Mouse (Mus musculus) G1E-ER4 (cell line): Measurements from ENCODE around the gene Pdcd11. TPM values are rescaled to one million over a fixed set of nuclear protein-coding genes. Genes with fewer than 3 reads are reported as not detected.

Source experiments
- GATA1 ChIP-seq: IDR thresholded peaks from one replicate; pipeline ENCODE4 v1.8.0; 2012; ENCODE audit warnings: low read length, inconsistent platforms
- polyA plus RNA-seq: library from polyadenylated mRNA; stranded (reverse); fragments of >175 nt; gene quantifications from 2 replicates; pipeline ENCODE4 v1.2.3, GENCODE M21; 2012

Gene Pdcd11
- polyA plus RNA-seq, 1 experiment = 34.2 TPM

GRCm38 (mm10) chr19:47178431-47179271, 88.1 kb downstream of the Pdcd11 start, which contains the start of gene Neurl1a:
Gene Neurl1a (plus strand): TSS chr19:47178820.
- TF ChIP-seq GATA1 = no peak

GRCm38 (mm10) chr19:47179272-47179809, 88.8 kb downstream of the Pdcd11 start:
- TF ChIP-seq GATA1 = no peak

GRCm38 (mm10) chr19:47180011-47180410, 89.4 kb downstream of the Pdcd11 start:
- TF ChIP-seq GATA1 = no peak

Other genes with a start within 250 kb of the Pdcd11 start
- gene Ina, start 76.1 kb upstream of the Pdcd11 start, polyA plus RNA-seq = 0.02 TPM in 1 of 2 replicates, not detected in the other
- gene Nt5c2, start 75.6 kb upstream of the Pdcd11 start, polyA plus RNA-seq = 6.8 and 14.2 TPM in 2 replicates
- 20.0 and 27.5 TPM in 2 replicates for gene Pcgf6, start 39.9 kb upstream of the Pdcd11 start, polyA plus RNA-seq
- gene Taf5, start 23.0 kb upstream of the Pdcd11 start, polyA plus RNA-seq = 8.6 and 10.4 TPM in 2 replicates
- 20.2 and 37.3 TPM in 2 replicates for gene Usmg5, start 121 bp upstream of the Pdcd11 start, polyA plus RNA-seq
- gene Calhm2, start 47.5 kb downstream of the Pdcd11 start, polyA plus RNA-seq = not detected in 2 replicates
- gene Calhm1, start 53.5 kb downstream of the Pdcd11 start, polyA plus RNA-seq = not detected in 2 replicates
- not detected in 2 replicates for gene Calhm3, start 67.0 kb downstream of the Pdcd11 start, polyA plus RNA-seq
- not detected in 2 replicates for gene Neurl1a, start 88.1 kb downstream of the Pdcd11 start, polyA plus RNA-seq